Mouse (Mus musculus): ENCODE measurements at regions not wholly inside any gene's neighbourhood (a gene's known extent, or its start where the extent isn't known, plus 50 kb on each side); places are given as distances from the start of the nearest gene placed in this dataset.
A peak's percentile ranks its signal among the peaks of the same experiment; 100 is the strongest.

- DNase-seq (ENCODE audit: extremely low spot score in 1 of 2, low spot score in 1 of 2), result no peak
Measured at GRCm38 (mm10) chr6:110120406-110120805, 525.0 kb upstream of the Grm7 start.

GRCm38 (mm10) chr6:110132271-110132670 lies 513.1 kb upstream of the Grm7 start:
- DNase-seq (ENCODE audit: extremely low spot score in 1 of 2, low spot score in 1 of 2), result no peak

GRCm38 (mm10) chr6:110133587-110133986 lies 511.8 kb upstream of the Grm7 start:
- no peak for DNase-seq (ENCODE audit: extremely low spot score in 1 of 2, low spot score in 1 of 2)

GRCm38 (mm10) chr6:110137043-110137650 lies 508.2 kb upstream of the Grm7 start:
- peak; percentile 3 to 6 for DNase-seq (ENCODE audit: extremely low spot score in 1 of 2, low spot score in 1 of 2)

GRCm38 (mm10) chr6:110139396-110139795 lies 506.0 kb upstream of the Grm7 start:
- no peak for DNase-seq (ENCODE audit: extremely low spot score in 1 of 2, low spot score in 1 of 2)

- no peak for DNase-seq (ENCODE audit: extremely low spot score in 1 of 2, low spot score in 1 of 2)
Measured at GRCm38 (mm10) chr6:110168539-110168938, 476.8 kb upstream of the Grm7 start.

GRCm38 (mm10) chr6:110205973-110206372 lies 439.4 kb upstream of the Grm7 start:
- no peak for DNase-seq (ENCODE audit: extremely low spot score in 1 of 2, low spot score in 1 of 2)

GRCm38 (mm10) chr6:110208822-110209221 lies 436.6 kb upstream of the Grm7 start:
- no peak for DNase-seq (ENCODE audit: extremely low spot score in 1 of 2, low spot score in 1 of 2)

- DNase-seq (ENCODE audit: extremely low spot score in 1 of 2, low spot score in 1 of 2), result no peak
Measured at GRCm38 (mm10) chr6:110247490-110247889, 397.9 kb upstream of the Grm7 start.

GRCm38 (mm10) chr6:110296549-110296948 lies 348.8 kb upstream of the Grm7 start:
- DNase-seq (ENCODE audit: extremely low spot score in 1 of 2, low spot score in 1 of 2), result no peak
